Mouse (Mus musculus) MEL (cell line): ENCODE results near the gene Tspan9. TPM values are rescaled to one million over a fixed set of nuclear protein-coding genes. Genes with fewer than 3 reads are reported as not detected.

Experiments
- DNase-seq: peaks from one replicate; pipeline ENCODE4 v3.0.0; 2011; ENCODE audit warnings: low read depth, low spot score
- H3K27ac ChIP-seq: 2 replicates; pipeline ENCODE4 v1.5.1; 2012; ENCODE audit warnings: low read depth, mild to moderate bottlenecking, control low read depth, low read length, moderate library complexity; ENCODE audit not compliant: control insufficient read depth
- H3K27me3 ChIP-seq, 2 experiments: fragments of 150-350 bp in 1 of 2; sonication (generic) in 1 of 2; 2 replicates each; pipeline ENCODE4 v1.6.1; 2012; ENCODE audit warnings: low read length in 2 of 2, mild to moderate bottlenecking in 2 of 2, improper control_type of control experiment in 1 of 2, moderate library complexity in 1 of 2; ENCODE audit not compliant: insufficient read depth in 2 of 2, control insufficient read depth in 1 of 2
- H3K36me3 ChIP-seq, 2 experiments: 2 replicates each; pipeline ENCODE4 v1.6.1; 2012 to 2014; ENCODE audit warnings: low read length in 2 of 2, improper control_type of control experiment in 1 of 2, inconsistent platforms in 1 of 2, mild to moderate bottlenecking in 1 of 2; ENCODE audit not compliant: insufficient read depth in 2 of 2, control insufficient read depth in 1 of 2
- H3K4me1 ChIP-seq, 2 experiments: fragments of 150-350 bp in 1 of 2; sonication (generic) in 1 of 2; 2 replicates each; pipeline ENCODE4 v1.6.1; 2012; ENCODE audit warnings: low read length in 2 of 2, improper control_type of control experiment in 1 of 2, mild to moderate bottlenecking in 1 of 2; ENCODE audit not compliant: insufficient read depth in 2 of 2, control insufficient read depth in 1 of 2
- H3K4me3 ChIP-seq, 2 experiments: fragments of 150-350 bp in 1 of 2; sonication (generic) in 1 of 2; 2 replicates each; pipeline ENCODE4 v1.5.1; 2012; ENCODE audit warnings: low read depth in 2 of 2, low read length in 2 of 2, mild to moderate bottlenecking in 2 of 2, moderate library complexity in 2 of 2, control low read depth in 1 of 2, improper control_type of control experiment in 1 of 2; ENCODE audit not compliant: control insufficient read depth in 1 of 2, insufficient read depth in 1 of 2
- H3K79me2 ChIP-seq: 2 replicates; pipeline ENCODE4 v1.6.1; 2012; ENCODE audit warnings: mild to moderate bottlenecking, low read length, moderate library complexity; ENCODE audit not compliant: control insufficient read depth, poor library complexity, insufficient read depth
- H3K9ac ChIP-seq: 2 replicates; pipeline ENCODE4 v1.6.1; 2012; ENCODE audit warnings: low read depth, mild to moderate bottlenecking, control low read depth, low read length, moderate library complexity; ENCODE audit not compliant: control insufficient read depth, poor library complexity, severe bottlenecking
- H3K9me3 ChIP-seq: fragments of 150-350 bp; sonication (generic); replicated peaks from 2 replicates; pipeline ENCODE4 v1.6.1; 2012; ENCODE audit warnings: mild to moderate bottlenecking, low read length, improper control_type of control experiment, moderate library complexity; ENCODE audit not compliant: insufficient read depth
- BHLHE40 ChIP-seq: IDR thresholded peaks from 2 replicates; pipeline ENCODE4 v1.6.1; 2012; ENCODE audit warnings: low read depth, mild to moderate bottlenecking, inconsistent platforms, low read length, improper control_type of control experiment, borderline replicate concordance
- CHD1 ChIP-seq: IDR thresholded peaks from 2 replicates; pipeline ENCODE4 v1.6.1; 2012; ENCODE audit warnings: low read depth, mild to moderate bottlenecking, inconsistent platforms, low read length, improper control_type of control experiment
- CTCF ChIP-seq, 3 experiments: IDR thresholded peaks in 2 of 3; conservative IDR thresholded peaks in 1 of 3; 2 replicates each; pipeline ENCODE4 v1.5.1; 2011 to 2012; ENCODE audit warnings: low read length in 3 of 3, low read depth in 2 of 3, mild to moderate bottlenecking in 2 of 3, improper control_type of control experiment in 1 of 3, inconsistent platforms in 1 of 3, mixed read lengths in 1 of 3, moderate library complexity in 1 of 3; ENCODE audit not compliant: control insufficient read depth in 1 of 3, insufficient read depth in 1 of 3, poor library complexity in 1 of 3, severe bottlenecking in 1 of 3
- ELF1 ChIP-seq: IDR thresholded peaks from 2 replicates; pipeline ENCODE4 v1.6.1; 2014; ENCODE audit warnings: low read depth, mild to moderate bottlenecking, inconsistent platforms, low read length, improper control_type of control experiment, moderate library complexity
- EP300 ChIP-seq, 2 experiments: IDR thresholded peaks; 2 replicates each; pipeline ENCODE4 v1.6.1; 2011; ENCODE audit warnings: improper control_type of control experiment in 2 of 2, low read length in 2 of 2, low read depth in 1 of 2, mild to moderate bottlenecking in 1 of 2
- ETS1 ChIP-seq: IDR thresholded peaks from 2 replicates; pipeline ENCODE4 v1.6.1; 2012; ENCODE audit warnings: low read depth, mild to moderate bottlenecking, inconsistent platforms, low read length, improper control_type of control experiment, moderate library complexity
- GABPA ChIP-seq: IDR thresholded peaks from 2 replicates; pipeline ENCODE4 v1.6.1; 2012; ENCODE audit warnings: low read depth, mild to moderate bottlenecking, inconsistent platforms, low read length, improper control_type of control experiment, moderate library complexity
- GATA1 ChIP-seq: IDR thresholded peaks from 2 replicates; pipeline ENCODE4 v1.6.1; 2011; ENCODE audit warnings: low read depth, low read length, improper control_type of control experiment
- HCFC1 ChIP-seq: IDR thresholded peaks from 2 replicates; pipeline ENCODE4 v1.6.1; 2012; ENCODE audit warnings: low read depth, mild to moderate bottlenecking, inconsistent platforms, low read length, improper control_type of control experiment, moderate library complexity
- MAFK ChIP-seq: IDR thresholded peaks from 2 replicates; pipeline ENCODE4 v1.6.1; 2011; ENCODE audit warnings: low read depth, mild to moderate bottlenecking, low read length, improper control_type of control experiment, borderline replicate concordance
- MYB ChIP-seq: IDR thresholded peaks from 2 replicates; pipeline ENCODE4 v1.6.1; 2011; ENCODE audit warnings: mild to moderate bottlenecking, low read depth, low read length, improper control_type of control experiment
- MYC ChIP-seq: IDR thresholded peaks from 2 replicates; pipeline ENCODE4 v1.6.1; 2011; ENCODE audit warnings: low read depth, mild to moderate bottlenecking, low read length, improper control_type of control experiment, moderate library complexity
- NELFE ChIP-seq: IDR thresholded peaks from 2 replicates; pipeline ENCODE4 v1.6.1; 2011; ENCODE audit warnings: low read depth, low read length, improper control_type of control experiment
- POLR2AphosphoS2 ChIP-seq: IDR thresholded peaks from 2 replicates; pipeline ENCODE4 v1.6.1; 2011; ENCODE audit warnings: low read length, improper control_type of control experiment
- POLR2AphosphoS5 ChIP-seq: IDR thresholded peaks from 2 replicates; pipeline ENCODE4 v1.6.1; 2012; ENCODE audit warnings: low read depth, borderline replicate concordance, mild to moderate bottlenecking, inconsistent platforms, low read length, moderate library complexity, mixed read lengths
- RCOR1 ChIP-seq: IDR thresholded peaks from 2 replicates; pipeline ENCODE4 v1.6.1; 2012; ENCODE audit warnings: low read depth, mild to moderate bottlenecking, inconsistent platforms, low read length, improper control_type of control experiment
- UBTF ChIP-seq: IDR thresholded peaks from 2 replicates; pipeline ENCODE4 v1.6.1; 2012; ENCODE audit warnings: low read depth, mild to moderate bottlenecking, inconsistent platforms, low read length, improper control_type of control experiment, moderate library complexity, borderline replicate concordance; ENCODE audit not compliant: insufficient read depth
- USF1 ChIP-seq: IDR thresholded peaks from 2 replicates; pipeline ENCODE4 v1.6.1; 2014; ENCODE audit warnings: low read depth, mild to moderate bottlenecking, inconsistent platforms, low read length, improper control_type of control experiment, moderate library complexity
- USF2 ChIP-seq, 2 experiments: IDR thresholded peaks; 2 replicates each; pipeline ENCODE4 v1.6.1; 2011 to 2012; ENCODE audit warnings: improper control_type of control experiment in 2 of 2, low read length in 2 of 2, borderline replicate concordance in 1 of 2, inconsistent platforms in 1 of 2, low read depth in 1 of 2, mild to moderate bottlenecking in 1 of 2; ENCODE audit not compliant: insufficient read depth in 1 of 2
- ZKSCAN1 ChIP-seq: IDR thresholded peaks from 2 replicates; pipeline ENCODE4 v1.6.1; 2012; ENCODE audit warnings: low read depth, mild to moderate bottlenecking, inconsistent platforms, low read length, improper control_type of control experiment, moderate library complexity
- ZMIZ1 ChIP-seq: IDR thresholded peaks from 2 replicates; pipeline ENCODE4 v1.6.1; 2012; ENCODE audit warnings: low read depth, mild to moderate bottlenecking, inconsistent platforms, low read length, improper control_type of control experiment, moderate library complexity
- ZNF384 ChIP-seq: IDR thresholded peaks from 2 replicates; pipeline ENCODE4 v1.6.1; 2012; ENCODE audit warnings: low read depth, mild to moderate bottlenecking, inconsistent platforms, low read length, improper control_type of control experiment
- polyA plus RNA-seq, 2 experiments: library from polyadenylated mRNA; stranded (reverse) in 1 of 2; unstranded in 1 of 2; fragments of >175 nt in 1 of 2; fragments of >200 nt in 1 of 2; gene quantifications; 2 replicates each; pipeline versions ENCODE4 v1.2.1 to v1.2.4; 2012; ENCODE audit warnings: low replicate concordance in 2 of 2, low read depth in 1 of 2; ENCODE audit not compliant: insufficient read length in 2 of 2, insufficient read depth in 1 of 2, missing spikeins in 1 of 2
- total RNA-seq: library from RNA; depleted of rRNA; stranded (reverse); fragments of 300-350 nt; gene quantifications from 2 replicates; pipeline ENCODE4 v1.2.3, GENCODE M21; 2012

The Tspan9 gene
- total and polyA plus RNA-seq, 3 experiments, result 0.08 to 3.4 TPM; not detected in 1

DNA sequence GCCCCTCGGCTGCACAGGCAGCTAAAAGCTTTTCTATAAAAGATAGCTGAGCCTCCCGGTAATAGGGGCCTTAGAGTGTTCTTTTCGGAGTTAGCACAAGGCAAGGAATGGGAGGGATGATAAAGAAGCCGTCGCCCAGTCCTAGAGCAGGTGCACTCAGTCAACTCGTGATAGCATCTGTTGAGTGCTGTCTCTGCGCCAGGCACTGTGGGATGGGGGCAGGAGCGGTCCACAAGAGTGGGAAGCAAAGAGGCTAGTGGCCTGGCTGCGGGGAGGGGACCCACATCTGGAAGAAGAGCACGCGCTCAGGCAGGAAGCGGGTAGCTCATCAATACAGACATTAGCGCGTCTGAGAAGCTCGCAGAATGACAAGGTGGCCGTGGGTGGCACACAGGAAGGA is 138.8 kb downstream of the Tspan9 start:
- H3K27ac ChIP-seq, result no peak overlapping the region
- no peaks in the 10 kb centered on the region for H3K36me3 ChIP-seq
- DNase-seq, result no peak
- no peaks in the 10 kb centered on the region for H3K4me1 ChIP-seq
- TF ChIP-seq RCOR1, result no peak
- TF ChIP-seq MAFK, result no peak
- no peak for TF ChIP-seq EP300 (IDR thresholded peaks at IDR 0.05; ENCODE audit: low read depth in 1 of 2, low read length in 2 of 2)
- no peak for TF ChIP-seq NELFE
- no peak for TF ChIP-seq USF2 (IDR thresholded peaks at IDR 0.05; ENCODE audit: borderline replicate concordance in 1 of 2, insufficient read depth in 1 of 2, low read depth in 1 of 2, low read length in 2 of 2)
- no peak for TF ChIP-seq GABPA
- TF ChIP-seq USF1, result no peak
- no peak for TF ChIP-seq POLR2AphosphoS5
- no peak for TF ChIP-seq MYC
- TF ChIP-seq, all 39 proteins: peak for 0
- H3K79me2 ChIP-seq, result no peaks in the 10 kb centered on the region
- H3K27me3 ChIP-seq, result no peaks in the 10 kb centered on the region
- H3K4me3 ChIP-seq, result no peak overlapping the region
- H3K9me3 ChIP-seq, result no peaks in the 10 kb centered on the region
- H3K9ac ChIP-seq, result no peak overlapping the region

DNA sequence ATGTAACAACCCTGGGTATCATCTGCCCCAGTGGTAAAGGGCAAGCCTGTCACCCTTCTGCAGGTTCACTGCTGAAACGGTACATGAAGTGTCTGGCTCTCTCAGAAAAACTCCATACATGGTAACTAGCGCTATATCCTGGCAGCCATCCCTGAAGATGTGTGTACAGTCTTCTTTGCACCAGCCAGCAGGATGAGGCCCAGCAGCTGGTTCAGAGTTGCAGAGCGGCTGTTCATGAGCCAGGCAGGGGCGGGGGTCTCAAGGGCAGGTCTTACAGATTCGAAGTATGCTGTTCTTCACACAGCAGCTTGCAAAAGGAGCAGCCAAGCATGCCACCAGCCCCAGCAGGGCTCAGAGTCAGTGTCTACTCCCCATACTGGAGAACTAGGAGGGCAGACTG is 139.9 kb downstream of the Tspan9 start:
- H3K4me3 ChIP-seq, result no peak overlapping the region
- H3K9me3 ChIP-seq, result no peaks in the 10 kb centered on the region
- no peak overlapping the region for H3K27ac ChIP-seq
- no peaks in the 10 kb centered on the region for H3K4me1 ChIP-seq
- no peaks in the 10 kb centered on the region for H3K27me3 ChIP-seq
- H3K9ac ChIP-seq, result no peak overlapping the region
- DNase-seq, result no peak
- no peak for TF ChIP-seq ETS1
- TF ChIP-seq HCFC1, result no peak
- no peak for TF ChIP-seq NELFE
- no peak for TF ChIP-seq ELF1
- TF ChIP-seq RCOR1, result no peak
- no peak for TF ChIP-seq BHLHE40
- TF ChIP-seq MYB, result no peak
- TF ChIP-seq USF1, result no peak
- no peak for TF ChIP-seq POLR2AphosphoS5
- no peak for TF ChIP-seq ZNF384
- TF ChIP-seq ZMIZ1, result no peak
- no peak for TF ChIP-seq CHD1
- no peak for TF ChIP-seq EP300 (IDR thresholded peaks at IDR 0.05; ENCODE audit: low read depth in 1 of 2, low read length in 2 of 2)
- TF ChIP-seq GATA1, result no peak
- TF ChIP-seq POLR2AphosphoS2, result no peak
- TF ChIP-seq ZKSCAN1, result no peak
- no peak for TF ChIP-seq CTCF (IDR thresholded peaks at IDR 0.05 in 2 of 3, conservative IDR thresholded peaks at IDR 0.05 in 1 of 3; ENCODE audit: control insufficient read depth in 1 of 3, insufficient read depth in 1 of 3, low read depth in 2 of 3, low read length in 3 of 3, poor library complexity in 1 of 3, severe bottlenecking in 1 of 3)
- TF ChIP-seq UBTF, result no peak
- no peaks in the 10 kb centered on the region for H3K79me2 ChIP-seq
- no peaks in the 10 kb centered on the region for H3K36me3 ChIP-seq
